Mouse (Mus musculus) kidney, postnatal 14 days (tissue): Measurements from ENCODE around the gene 2510039O18Rik.
A peak's percentile ranks its signal among the peaks of the same experiment; 100 is the strongest.

ENCODE experiments used
- DNase-seq: peaks from one replicate; pipeline ENCODE4 v3.0.0; 2022; ENCODE audit warnings: mixed read lengths

2510039O18Rik gene

GRCm38 (mm10) chr4:147937021-147937420 lies 3.7 kb upstream of the 2510039O18Rik start:
- DNase-seq, result no peak

GRCm38 (mm10) chr4:147937486-147937885 lies 3.2 kb upstream of the 2510039O18Rik start:
- no peak for DNase-seq

- DNase-seq, result peak; percentile 73
Measured at GRCm38 (mm10) chr4:147938148-147939096, 2.3 kb upstream of the 2510039O18Rik start.

GRCm38 (mm10) chr4:147940111-147940510 lies 584 bp upstream of the 2510039O18Rik start:
- DNase-seq, result no peak

- no peak for DNase-seq
Measured at GRCm38 (mm10) chr4:147941045-147942020, 638 bp downstream of the 2510039O18Rik start.

- DNase-seq, result peak; percentile 52
Measured at GRCm38 (mm10) chr4:147943005-147943404, 2.3 kb downstream of the 2510039O18Rik start.

- DNase-seq, result no peak
Measured at GRCm38 (mm10) chr4:147947511-147947910, 6.8 kb downstream of the 2510039O18Rik start.

- peak; percentile 53 for DNase-seq
Measured at GRCm38 (mm10) chr4:147953590-147953989, 12.9 kb downstream of the 2510039O18Rik start.

GRCm38 (mm10) chr4:147957141-147957540 lies 16.4 kb downstream of the 2510039O18Rik start:
- no peak for DNase-seq

GRCm38 (mm10) chr4:147959881-147960831 lies 19.5 kb downstream of the 2510039O18Rik start:
- DNase-seq, result peak; percentile 81

GRCm38 (mm10) chr4:147962781-147963180 lies 22.1 kb downstream of the 2510039O18Rik start:
- no peak for DNase-seq

- no peak for DNase-seq
Measured at GRCm38 (mm10) chr4:147963623-147964022, 22.9 kb downstream of the 2510039O18Rik start.

GRCm38 (mm10) chr4:147965712-147966111 lies 25.0 kb downstream of the 2510039O18Rik start:
- peak; percentile 58 for DNase-seq

- DNase-seq, result no peak
Measured at GRCm38 (mm10) chr4:147968816-147969215, 28.1 kb downstream of the 2510039O18Rik start.

- no peak for DNase-seq
Measured at GRCm38 (mm10) chr4:147969337-147969736, 28.6 kb downstream of the 2510039O18Rik start.

- no peak for DNase-seq
Measured at GRCm38 (mm10) chr4:147976237-147976636, 35.5 kb downstream of the 2510039O18Rik start.

GRCm38 (mm10) chr4:147977726-147978125 lies 37.0 kb downstream of the 2510039O18Rik start:
- no peak for DNase-seq

- no peak for DNase-seq
Measured at GRCm38 (mm10) chr4:147978391-147978790, 37.7 kb downstream of the 2510039O18Rik start.

- DNase-seq, result no peak
Measured at GRCm38 (mm10) chr4:147979441-147979860, 38.8 kb downstream of the 2510039O18Rik start.

- DNase-seq, result peak; percentile 59
Measured at GRCm38 (mm10) chr4:147985205-147986132, 44.8 kb downstream of the 2510039O18Rik start, which contains the start of gene Nppb. Nppb (plus strand) TSS chr4:147985788.
